Mouse (Mus musculus) c-Kit-positive CD71-negative TER-119-negative erythroid progenitor cells, embryonic 14.5 days (primary cell): ENCODE measurements at regions not wholly inside any gene's neighbourhood (a gene's known extent, or its start where the extent isn't known, plus 50 kb on each side); places are given as distances from the start of the nearest gene placed in this dataset.
A peak's percentile ranks its signal among the peaks of the same experiment; 100 is the strongest.

Experiments used
- DNase-seq: peaks from one replicate; pipeline ENCODE4 v3.0.0-alpha.2; 2013; ENCODE audit warnings: low read depth

DNA sequence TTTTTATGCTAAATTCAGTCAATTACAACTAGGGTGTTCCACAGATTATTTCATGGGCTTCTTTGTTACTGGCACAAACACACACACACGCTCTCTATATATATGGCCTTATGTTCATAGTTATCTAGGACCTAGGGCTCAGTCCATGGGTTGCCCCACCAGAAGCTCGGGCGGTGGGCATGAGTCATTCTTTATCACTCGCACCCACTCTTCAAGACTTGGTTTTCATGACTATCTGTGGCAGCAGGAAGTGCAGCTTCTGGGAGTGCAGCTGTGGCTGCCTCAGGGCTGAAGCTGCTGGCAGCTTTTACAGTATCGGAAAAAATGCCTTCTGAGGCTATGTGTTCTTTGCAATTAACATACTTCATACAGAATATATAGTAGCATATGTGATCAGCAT, 198.7 kb downstream of the Ipo11 start:
- DNase-seq = no peak

DNA sequence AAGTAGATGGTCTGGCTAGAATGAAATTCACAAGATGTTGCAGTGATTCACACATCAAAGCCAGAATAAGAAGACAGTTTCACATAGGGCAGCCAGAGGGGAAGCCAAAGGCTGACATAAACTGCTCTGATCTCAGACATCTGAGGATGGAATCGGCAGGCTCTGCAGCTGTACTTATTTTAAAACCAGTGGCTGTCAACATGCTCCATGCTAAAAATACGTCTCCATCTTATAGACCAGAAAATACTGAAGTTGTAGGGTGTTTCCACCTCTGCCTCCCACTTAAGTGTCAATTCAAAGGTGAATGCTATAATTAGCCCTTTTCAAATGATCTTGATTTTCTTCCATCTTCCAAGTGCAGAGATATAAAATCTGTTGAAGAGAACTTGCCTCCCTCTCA, 202.4 kb downstream of the Ipo11 start:
- DNase-seq = no peak

DNA sequence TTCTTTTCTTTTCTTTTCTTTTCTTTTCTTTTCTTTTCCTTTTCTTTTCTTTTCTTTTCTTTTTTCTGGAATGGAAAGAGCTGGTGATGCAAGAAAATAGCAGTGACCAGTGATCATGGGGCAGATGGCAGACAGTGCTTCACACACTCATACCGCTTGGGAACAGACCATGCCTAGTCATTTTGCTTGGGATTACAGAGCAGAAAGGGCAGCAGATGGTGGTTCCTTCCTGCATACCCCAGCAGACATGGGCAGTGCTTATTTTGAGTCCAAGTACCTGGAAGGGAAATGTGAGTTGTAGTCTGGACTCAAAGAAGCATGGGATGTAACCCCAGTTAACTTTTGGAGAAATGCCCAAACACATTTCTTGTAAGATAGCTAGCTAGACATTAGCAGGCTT, 203.9 kb downstream of the Ipo11 start:
- no peak for DNase-seq

DNA sequence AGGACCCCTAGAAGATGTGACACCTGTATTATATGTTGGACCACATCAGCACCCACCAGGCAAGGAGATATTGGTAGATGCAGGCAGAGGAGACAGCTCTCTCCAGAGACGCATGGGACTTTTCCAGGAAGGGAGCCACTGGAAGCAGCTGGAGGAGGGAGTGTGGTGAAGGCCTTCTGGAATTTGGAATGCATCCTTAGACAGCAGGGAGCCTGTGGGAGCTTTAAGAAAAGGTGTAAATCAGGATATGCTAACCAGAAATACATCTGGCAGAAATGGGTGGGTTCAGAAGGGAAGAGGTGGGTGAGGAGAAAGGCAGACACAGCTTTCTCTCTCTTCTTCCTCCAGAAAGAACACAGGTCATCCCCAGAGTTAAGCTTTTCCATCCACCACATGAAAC, 213.4 kb downstream of the Ipo11 start:
- no peak for DNase-seq

DNA sequence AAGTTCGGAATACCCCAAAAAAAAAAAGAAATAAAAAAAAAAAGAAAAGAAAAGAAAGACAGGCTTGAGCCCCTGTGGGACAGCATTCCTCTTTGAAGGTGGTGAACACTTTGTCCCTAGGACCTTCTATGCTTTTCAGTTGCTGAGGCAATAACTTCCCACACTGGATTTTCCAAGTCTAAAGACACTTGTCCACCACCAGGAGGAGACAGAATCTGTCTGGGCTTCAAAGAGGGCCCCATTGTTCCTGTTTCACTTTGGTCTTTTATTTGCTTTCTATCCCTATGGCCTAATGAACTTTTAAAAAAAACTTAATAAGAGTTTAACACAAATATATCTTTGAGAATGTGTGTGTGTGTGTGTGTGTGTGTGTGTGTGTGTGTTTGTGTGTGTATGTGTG, 215.6 kb downstream of the Ipo11 start:
- DNase-seq = no peak

DNA sequence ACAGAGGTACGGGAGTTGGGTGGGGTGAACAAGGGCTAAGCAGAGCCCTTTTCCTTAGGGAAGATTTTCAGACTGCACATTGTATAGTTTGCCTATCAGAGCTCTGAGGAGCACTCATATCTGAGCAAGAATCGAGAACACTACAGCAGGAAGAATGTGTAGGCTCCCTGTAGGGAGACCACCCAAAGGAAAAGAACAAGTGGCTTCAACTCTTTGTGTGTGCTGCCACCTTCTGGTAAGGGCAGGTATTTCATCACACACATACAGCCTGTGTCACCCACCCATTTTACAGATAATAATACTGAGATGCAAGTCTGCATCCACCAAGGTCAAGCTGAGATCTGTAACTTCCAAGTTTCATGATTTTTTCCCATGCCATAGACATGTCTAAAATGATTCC, 221.0 kb downstream of the Ipo11 start:
- peak; percentile 22 for DNase-seq

DNA sequence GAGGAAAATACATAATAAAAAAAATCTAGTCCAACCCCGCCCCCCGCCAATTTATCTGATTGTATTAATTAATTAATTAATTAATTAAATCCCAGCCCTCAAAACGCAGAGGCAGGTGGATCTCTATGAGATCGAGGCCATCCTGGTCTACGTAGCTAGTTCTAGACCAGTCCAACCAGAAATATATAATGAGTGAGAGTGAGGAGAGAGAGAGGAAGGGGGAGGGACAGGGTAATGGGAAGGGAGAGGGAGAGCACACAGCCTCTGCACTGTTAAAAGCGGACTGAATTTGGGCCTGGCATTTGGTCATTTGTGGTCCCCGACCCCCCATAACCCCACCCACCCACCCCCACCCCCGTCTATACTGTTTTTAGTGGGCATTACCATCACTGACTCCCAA, 221.5 kb downstream of the Ipo11 start:
- DNase-seq = no peak

DNA sequence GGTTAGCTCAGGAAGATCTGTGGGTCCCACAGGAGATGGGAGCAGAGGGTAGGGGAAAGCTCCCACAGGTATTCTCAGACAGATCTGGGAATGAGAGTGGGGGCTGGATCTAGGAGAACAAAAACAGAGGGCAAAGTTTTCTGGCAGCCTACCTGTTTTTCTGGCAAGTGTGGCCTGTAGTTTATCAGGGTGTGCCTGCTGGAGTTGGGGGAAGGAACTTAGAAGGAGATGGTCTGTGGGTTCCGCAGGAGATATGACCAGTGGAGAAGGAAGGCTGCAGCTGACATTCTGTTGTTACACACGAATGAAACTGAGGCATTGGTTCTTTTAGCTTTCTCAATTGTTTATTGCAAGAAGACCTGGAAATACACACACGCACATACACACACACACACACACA, 226.2 kb downstream of the Ipo11 start:
- DNase-seq = no peak

DNA sequence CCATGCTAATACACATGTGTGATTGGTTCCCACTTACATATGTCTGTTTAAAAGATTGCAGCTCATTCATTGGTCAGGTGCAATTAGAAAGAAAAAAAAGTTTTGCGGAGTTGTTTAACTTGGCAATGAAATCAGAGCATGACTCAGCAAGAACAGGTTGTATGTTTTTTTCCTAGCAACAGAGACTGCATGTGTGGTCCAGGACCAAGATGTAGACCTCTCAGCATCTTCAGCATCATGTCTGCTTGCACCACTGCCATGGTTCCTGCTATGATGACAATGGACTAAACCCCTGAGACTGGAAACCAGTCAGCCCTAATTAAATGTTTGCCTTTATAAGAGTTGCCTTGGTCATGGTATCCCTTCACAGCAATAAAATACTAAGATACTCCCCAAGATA, 236.4 kb downstream of the Ipo11 start:
- DNase-seq = no peak

DNA sequence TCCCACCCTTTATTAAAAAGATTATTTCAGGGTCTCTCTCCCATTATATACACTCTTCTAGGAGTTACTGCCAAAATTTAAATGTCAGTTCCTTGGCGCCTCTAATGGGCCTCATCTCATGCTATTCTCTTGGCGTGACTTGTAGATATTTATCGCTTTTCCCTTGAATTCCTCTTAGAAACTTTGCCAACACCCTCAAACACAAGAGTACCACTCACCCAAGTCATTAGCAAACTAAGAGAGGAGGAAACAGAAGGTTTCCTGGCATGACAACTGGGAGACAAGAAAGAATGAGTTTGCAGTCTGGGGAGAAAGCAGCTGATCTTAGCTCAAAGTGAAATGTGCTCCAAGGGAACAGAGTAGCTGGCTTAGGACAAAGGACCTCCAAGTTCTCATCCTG, 236.8 kb downstream of the Ipo11 start:
- DNase-seq = no peak

DNA sequence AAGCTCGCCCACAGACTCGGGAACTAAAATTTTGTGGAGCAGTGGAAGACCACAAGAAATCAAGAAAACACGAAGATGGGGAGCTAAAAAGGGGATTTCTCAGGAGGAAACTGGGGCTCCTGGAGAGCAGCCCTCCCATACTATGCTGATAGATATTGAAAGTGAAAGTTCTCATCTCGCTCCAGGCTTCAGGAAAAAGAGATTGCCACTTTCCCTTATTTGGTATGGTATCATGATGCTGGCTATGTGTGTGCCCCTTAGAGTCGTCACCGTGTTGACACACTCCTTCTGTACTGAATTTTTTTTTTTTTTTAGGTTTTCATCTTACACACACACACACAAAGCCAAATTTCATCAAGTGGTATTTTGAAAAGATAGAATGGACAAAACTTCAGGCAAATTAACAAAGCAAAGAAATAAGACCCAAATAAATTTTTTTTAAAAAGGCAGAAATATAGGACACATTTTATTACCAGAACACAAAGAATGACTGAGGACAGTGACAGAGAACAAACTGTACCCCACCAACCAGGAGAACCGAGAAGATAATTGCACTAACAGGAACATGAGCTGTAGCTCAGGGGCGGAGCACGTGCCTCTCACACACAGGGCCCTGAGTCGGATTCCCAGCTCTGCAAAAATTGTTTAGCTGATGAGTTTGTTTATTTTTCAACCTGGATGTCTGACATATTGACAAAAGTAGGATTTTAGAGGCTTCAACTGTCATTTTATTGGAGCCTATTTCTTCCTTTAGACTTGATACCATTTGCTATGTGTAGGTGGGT, 244.8 kb downstream of the Ipo11 start:
- DNase-seq = no peak

DNA sequence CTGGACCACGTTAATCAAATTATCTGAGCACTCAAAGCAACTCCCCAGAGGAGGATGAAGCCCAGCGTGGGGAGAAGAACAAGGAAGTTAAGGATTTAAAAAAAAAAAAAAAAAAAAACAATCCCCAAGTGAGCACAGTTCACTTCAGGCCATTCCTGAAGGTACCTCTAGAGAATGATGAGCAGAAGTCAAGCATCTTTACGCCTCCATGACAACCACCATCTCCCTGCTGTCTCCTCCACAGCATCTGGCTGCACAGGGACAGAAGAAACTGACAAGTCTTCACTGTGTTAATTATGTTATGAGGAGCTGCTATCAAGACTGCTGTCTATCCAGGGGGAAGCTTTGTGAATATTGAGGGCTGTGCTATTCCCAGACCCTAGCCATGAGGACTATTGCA, 246.6 kb downstream of the Ipo11 start:
- DNase-seq = no peak

DNA sequence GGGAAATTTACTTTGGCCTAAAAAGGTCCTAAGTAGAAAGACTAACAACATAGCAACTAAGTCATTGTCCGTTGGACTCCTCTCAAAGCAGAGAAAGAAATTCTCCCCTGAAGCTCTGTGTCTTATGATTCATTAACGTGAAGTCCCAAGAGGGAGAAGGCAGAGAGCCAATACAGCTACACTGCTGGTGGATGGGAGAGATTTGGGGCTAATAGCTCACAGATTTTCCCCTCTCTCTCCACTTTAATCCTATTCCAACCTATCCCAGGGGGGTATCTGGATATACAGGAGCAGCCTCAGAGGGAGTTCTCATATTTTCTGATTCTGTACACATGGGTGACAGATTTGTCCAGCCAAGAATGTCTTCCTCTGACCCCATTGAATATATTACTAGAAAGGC, 247.1 kb downstream of the Ipo11 start:
- DNase-seq = no peak

DNA sequence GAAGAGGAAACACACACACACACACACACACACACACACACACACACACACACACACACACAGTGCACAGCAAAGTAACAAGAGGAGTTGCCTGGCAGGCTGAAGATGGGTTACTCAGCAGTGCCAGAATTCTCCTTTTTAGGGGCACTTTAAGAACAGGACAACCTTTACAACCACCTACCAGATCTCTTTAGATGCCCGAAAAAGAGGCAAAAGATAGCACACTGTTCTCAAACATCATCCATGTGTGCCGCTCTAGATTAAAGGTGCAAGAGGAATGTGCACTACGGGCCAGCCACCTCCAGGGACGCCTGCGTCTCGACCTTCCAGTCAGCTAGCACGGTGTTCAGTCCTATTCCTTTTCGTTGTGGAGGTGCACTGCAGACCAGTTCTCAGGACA, 247.7 kb downstream of the Ipo11 start:
- DNase-seq = no peak

DNA sequence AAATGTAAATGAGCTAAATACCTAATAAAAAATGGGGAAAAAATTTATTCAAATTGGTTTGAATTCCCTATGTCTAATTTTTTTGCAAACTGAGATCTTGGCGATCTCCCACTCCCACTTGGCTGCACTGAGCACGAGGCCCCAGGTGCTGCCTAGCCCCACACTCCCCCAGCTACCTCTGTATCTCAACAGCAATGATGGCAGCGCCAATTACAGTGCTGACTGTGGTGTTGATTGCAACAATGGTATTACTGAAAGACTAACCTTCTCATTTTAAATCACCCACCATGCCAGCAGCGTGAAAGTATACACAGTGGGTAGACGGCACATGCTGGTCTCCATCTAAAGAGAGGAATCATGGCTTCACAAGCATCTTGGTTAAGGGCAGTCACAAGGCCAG, 267.1 kb downstream of the Ipo11 start:
- DNase-seq = no peak

DNA sequence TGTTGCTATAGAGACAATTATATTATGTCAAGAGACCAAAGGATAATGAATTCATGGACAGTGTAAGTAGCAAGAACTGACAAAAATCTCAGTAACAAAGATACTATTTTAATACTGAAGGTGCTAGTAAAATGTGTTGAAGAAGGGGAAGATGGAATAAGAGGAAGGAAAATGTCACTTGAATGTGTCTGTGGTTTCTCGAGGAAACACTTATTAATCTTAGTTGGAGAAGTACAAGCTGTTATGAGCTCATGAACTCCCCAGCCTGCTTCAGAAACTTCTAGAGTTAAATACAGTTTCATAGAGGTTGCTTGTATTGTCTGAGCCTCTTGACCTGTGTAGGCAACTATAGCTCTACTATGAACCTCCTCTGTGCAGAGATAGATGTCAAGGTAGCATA, 274.6 kb downstream of the Ipo11 start:
- no peak for DNase-seq

DNA sequence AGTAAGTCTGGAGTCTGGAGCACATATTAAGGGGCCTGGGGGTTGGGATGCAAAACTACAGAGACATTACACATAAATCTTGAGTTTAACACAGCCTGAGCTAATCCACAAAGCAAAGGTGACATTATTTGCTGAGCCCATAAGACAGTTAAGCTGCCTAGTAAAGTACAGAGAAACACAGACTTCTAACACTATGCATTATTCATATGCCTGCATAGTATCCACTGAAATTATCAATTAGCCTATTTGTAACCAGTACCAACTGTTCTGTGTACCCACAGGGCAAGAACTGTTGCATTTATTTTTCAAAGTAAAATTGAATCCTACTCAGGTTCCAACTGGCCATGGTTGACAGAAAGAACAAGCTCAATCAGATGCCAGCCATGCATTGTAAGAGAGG, 287.4 kb downstream of the Ipo11 start:
- DNase-seq = no peak

DNA sequence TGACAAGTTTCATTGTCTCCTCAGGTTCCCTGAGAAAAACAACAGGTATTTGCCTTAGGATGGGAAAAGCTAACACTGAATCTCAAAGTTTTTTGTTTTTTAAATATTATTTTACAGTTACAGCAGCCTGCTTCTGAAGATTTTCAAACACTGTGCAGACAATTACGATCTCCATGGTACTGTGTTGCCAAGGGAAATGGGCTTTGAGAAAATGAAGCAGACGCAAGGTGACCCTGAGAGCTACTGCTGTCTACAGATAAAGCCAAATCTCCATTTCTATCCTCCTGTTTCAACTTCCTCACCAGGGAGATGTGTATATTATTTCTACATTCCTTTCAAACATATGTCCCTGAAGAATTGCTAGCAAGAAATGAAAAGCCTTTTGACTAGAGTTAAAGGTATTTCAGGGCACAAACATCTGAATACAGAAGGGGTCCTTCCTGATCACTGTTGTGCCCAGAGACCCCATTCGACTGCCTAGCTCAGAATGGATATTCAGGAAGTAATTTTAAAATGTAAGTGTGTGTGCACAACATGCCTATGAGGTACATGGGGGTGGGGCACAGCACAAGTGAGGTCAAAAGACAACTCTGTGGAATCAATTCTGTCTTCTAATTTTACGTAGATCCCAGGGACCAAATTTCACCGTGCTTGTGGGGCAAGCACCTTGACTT, 293.3 kb downstream of the Ipo11 start:
- no peak for DNase-seq

DNA sequence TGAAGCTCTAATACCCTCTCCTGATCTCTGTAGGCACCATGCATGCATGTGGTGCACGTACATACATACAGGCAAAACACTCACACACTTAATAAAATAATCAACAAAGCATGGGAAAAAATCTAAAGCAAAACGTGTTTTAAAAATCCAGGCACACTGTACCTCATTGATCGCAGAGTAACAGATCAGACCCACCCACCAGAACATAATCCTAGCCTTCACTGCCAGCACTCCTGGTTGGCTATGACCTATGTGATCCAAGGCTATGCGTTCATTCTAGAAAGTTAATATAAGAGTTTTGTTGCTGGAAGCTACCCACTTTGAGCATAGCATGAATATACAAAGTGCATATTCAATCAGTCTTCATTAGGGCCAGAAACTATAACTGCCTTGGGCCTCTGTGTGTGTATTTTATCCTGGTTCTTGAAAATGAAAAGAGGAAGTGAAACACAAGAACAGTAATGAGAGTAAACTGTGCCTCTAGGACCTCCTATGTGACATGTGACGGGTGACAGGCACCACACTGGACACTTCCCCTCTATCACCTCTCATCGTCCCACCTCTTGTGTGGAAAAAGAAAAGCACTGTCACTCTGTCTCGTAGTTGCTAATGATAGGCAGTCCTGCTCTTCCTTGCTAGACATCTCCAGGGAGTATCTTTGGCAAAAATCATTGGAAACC, 297.9 kb downstream of the Ipo11 start:
- peak; percentile 17 for DNase-seq

DNA sequence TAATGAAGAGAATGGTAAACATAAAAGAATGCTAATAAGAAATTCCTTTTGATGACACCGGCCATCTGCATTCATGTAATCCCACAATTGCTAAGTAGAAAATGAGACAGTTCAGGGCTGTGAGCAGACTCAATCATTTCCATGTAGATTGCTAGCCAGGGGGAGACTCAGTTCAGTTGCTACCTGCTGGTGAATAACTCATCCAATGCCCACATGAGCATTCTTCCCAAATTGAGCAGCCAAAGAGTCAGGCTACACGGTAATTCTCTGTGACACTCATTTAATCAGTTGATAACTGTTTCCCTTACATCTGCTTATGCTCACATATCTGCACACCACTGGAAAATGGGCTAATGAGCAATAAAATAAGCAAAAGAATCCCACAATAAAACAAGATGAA, 345.0 kb downstream of the Ipo11 start:
- no peak for DNase-seq

DNA sequence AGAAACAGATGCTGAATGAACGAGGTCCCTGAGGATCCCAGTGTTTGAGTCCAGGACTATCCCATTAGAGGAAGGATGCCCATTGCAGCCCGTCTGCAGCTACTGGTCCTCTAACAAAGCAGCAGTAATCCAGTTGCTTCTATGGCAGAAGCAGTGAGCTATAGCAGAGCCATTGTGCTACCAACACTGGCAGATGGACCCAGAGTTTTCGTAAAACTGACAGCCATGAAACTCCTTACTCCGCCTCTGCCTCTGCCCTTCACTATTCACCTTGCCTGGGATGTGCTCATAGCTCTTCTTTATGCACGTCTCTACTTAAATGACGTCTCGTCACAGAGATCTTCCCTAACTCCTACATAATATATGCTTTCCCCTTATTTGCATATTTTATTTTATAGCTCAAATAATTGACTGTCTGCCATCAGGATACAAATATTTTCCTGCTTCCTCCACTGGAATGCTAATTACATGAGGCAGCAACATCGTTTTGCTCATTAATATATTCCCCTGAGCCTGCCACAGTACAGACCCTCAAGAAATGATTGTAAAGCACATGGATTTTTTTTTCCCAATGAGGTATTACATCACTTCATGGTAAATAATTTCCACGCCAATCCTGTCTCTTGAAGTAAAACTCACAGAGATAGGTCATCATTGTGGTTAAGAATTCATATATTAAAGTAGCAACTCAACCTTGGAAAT, 368.9 kb downstream of the Ipo11 start:
- DNase-seq = no peak

DNA sequence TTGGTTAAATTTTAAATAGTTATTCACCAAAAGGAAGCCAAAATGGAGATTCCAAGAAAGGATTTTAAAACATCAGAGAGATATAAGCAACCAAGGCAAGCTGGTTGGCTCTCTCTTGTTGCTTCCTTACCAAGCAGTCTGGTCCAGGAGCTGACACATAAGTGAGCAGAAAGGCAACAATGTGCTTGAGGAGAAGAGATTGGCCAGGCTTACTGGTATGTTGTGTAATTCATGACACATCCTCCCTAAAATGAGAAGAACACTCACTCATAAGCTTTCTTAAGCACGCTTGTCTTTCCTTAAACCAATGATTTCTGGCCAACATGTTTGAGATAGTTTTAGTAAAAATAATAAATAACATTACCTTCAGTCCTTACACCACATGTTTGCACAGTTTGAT, 374.2 kb downstream of the Ipo11 start:
- no peak for DNase-seq

DNA sequence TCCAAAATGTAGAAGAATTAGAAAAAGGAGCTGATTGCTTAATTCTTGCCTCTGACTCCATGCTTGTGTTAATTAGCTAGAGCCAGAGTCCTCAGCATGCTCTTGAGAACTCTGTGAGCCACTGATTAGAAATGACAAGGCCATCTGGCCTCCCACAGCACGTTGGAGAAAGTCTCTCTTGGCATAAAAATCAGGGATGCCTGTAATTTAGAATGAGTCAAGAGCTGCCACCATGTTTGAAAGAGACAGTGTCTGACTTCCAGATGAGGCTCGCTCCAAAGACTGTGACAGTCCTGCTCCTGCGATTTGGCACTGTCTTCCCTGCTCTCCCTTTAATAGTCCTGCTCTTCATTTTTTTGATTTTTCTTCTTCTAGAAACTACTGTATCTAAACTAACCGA, 374.6 kb downstream of the Ipo11 start:
- no peak for DNase-seq
